Mouse (Mus musculus) neural tube, embryonic 11.5 days (tissue): ENCODE measurements around the gene Zfp978. TPM values are rescaled to one million over a fixed set of nuclear protein-coding genes. Genes with fewer than 3 reads are reported as not detected.
A peak's percentile ranks its signal among the peaks of the same experiment; 100 is the strongest.
"Not testable (repeated sequence)": the region's sequence is repeated elsewhere in the genome, so short reads cannot be mapped to it uniquely, and the experiment has no call there.

Source experiments
- ATAC-seq: fragments of 200-750 bp; cut with Nextera tagmentation; 2 replicates; pipeline ENCODE4 v1.8.0; 2017; ENCODE audit warnings: moderate number of reproducible peaks, mild to moderate bottlenecking, moderate TSS enrichment, moderate library complexity; ENCODE audit not compliant: insufficient read depth, low FRiP score, low TSS enrichment
- DNase-seq: peaks from one replicate; pipeline ENCODE4 v3.0.0-alpha.2; 2015; ENCODE audit warnings: low spot score
- H3K27ac ChIP-seq: fragments of 300-500 bp; sonication (generic); 2 replicates; pipeline ENCODE4 v1.5.1; 2014; ENCODE audit warnings: low read depth, mild to moderate bottlenecking, low read length
- H3K27me3 ChIP-seq: fragments of 300-500 bp; sonication (generic); 2 replicates; pipeline ENCODE4 v1.6.1; 2014; ENCODE audit warnings: mild to moderate bottlenecking, low read length, mixed read lengths; ENCODE audit not compliant: control insufficient read depth, insufficient read depth
- H3K36me3 ChIP-seq: fragments of 300-500 bp; sonication (generic); 2 replicates; pipeline ENCODE4 v1.6.1; 2014; ENCODE audit warnings: mild to moderate bottlenecking, low read length, moderate library complexity, mixed read lengths; ENCODE audit not compliant: control insufficient read depth, insufficient read depth
- H3K4me1 ChIP-seq: fragments of 300-500 bp; sonication (generic); 2 replicates; pipeline ENCODE4 v1.6.1; 2014; ENCODE audit warnings: low read length, mixed read lengths; ENCODE audit not compliant: control insufficient read depth, insufficient read depth
- H3K4me2 ChIP-seq: fragments of 300-500 bp; sonication (generic); 2 replicates; pipeline ENCODE4 v1.6.1; 2014; ENCODE audit warnings: low read depth, mild to moderate bottlenecking, moderate library complexity
- H3K4me3 ChIP-seq: fragments of 300-500 bp; sonication (generic); 2 replicates; pipeline ENCODE4 v1.5.1; 2014; ENCODE audit warnings: low read depth, low read length
- H3K9ac ChIP-seq: fragments of 300-500 bp; sonication (generic); 2 replicates; pipeline ENCODE4 v1.6.1; 2014; ENCODE audit warnings: mild to moderate bottlenecking, low read length
- H3K9me3 ChIP-seq: fragments of 300-500 bp; sonication (generic); 2 replicates; pipeline ENCODE4 v1.6.1; 2016; ENCODE audit warnings: low read length; ENCODE audit not compliant: control insufficient read depth
- WGBS: fragments of 180-500 bp; shearing (Covaris S2); extraction: QIAGEN DNeasy Blood & Tissue Kit; methylation state at CpG from one replicate; pipeline ENCODE4 v1.1.7; 2014; 5-methylcytosine and 5-hydroxymethylcytosine counted together
- polyA plus RNA-seq: library from polyadenylated mRNA; unstranded; fragments of >200 nt; fragmentation: Nextera tagmentation; extraction: Ambion mirVana; gene quantifications from 2 replicates; pipeline ENCODE4 v1.2.1, GENCODE M21; 2014

The Zfp978 gene
- polyA plus RNA-seq = 0.28 TPM in 1 of 2 replicates, not detected in the other

DNA sequence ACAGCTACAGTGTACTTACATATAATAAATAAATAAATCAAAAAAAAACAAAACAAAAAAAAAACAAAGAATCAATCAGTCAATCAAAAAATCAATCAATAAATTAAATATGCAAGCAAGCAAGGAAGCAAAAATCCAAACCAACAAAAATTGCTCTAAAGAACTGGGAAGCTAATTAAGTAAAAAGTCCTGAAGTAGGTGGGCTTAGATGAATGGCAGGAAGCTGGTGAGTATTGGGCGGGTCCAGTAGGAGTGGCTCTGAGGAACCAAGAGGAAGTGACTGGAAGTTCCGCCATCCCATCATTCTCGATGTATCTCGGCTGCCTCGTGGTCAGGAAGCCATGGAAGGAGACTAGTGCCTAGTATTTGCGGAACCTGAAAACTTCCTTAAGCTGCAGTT is at the start of gene Zfp978:
Zfp978 (plus strand) TSS at position 301 of the 400 bp plus-strand sequence.
- not testable (repeated sequence) for H3K4me2 ChIP-seq, H3K4me3 ChIP-seq, H3K9me3 ChIP-seq, H3K27ac ChIP-seq, ATAC-seq, H3K4me1 ChIP-seq, H3K27me3 ChIP-seq, DNase-seq, H3K36me3 ChIP-seq, H3K9ac ChIP-seq
- WGBS = no CpG with 5 or more reads among the region's 6 CpGs

DNA sequence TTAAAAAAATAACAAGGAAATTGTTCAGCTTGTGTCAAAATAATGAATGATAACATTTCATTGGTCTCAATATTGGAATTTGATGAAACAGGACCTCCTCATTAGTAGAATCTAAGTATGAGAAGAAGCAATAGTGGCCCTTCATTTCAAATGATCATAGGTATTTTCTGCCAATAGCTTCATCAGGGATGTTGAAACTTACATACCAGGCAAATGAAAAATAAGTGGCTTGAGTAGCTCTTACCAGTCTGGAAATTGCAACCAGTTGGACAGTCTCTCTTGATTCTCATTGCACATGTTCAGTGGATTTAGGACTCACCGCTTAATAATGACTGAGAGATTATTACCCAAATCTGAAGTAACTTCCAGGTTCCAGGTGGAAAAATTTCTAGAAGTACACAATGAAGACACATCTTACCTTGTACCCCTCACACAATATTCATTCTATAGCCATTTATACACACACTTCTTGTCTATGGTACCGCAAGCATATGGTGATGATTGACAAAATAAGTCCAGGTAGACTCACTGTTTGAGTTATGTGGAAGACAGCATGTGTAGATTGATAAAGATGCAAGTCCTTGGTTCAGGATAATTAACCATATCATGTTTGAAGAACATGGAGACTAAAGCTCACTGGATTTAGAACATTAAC is 25.9 kb upstream of the Zfp978 start:
- ATAC-seq (peak; percentile 45), DNase-seq (peak; percentile 4)
- H3K4me2 ChIP-seq, H3K9ac ChIP-seq, H3K36me3 ChIP-seq, H3K4me3 ChIP-seq, H3K27ac ChIP-seq, H3K4me1 ChIP-seq, H3K27me3 ChIP-seq: not testable (repeated sequence)
- peaks cover 34% of the 10 kb centered on the region for H3K9me3 ChIP-seq
- 93% methylated on average over 2 of the region's 2 CpGs for WGBS

DNA sequence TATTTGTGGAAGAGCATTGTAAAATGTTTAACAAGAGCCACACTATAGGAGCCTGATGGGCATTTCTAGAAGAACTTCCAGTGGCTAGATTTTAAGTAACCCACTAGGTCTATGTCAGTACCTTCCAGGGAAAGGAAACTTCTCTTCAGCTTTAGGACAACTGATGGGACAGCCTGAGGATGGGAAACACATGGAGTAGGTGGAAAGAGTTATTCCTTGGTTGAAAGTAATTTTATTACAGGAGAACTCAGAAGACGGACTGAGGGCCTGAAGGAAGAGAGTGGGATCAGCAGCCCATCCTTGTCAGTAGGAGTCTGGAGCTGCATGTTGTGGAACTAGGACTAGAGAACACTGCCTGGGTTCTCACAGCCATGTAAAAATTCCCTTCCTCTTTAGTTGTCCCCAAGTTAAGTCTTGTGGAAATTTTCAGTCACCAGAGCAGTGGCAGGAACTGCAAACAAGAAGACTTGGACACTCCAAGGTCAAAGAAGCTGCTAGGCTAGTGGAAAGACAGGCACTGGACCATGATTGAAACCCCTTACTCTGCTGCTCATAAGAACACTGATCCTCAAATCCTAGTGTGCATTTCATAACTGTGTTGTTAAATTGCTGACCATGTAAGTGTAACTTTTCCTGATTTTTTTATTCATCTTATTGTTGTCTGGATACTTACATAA is 25.3 kb upstream of the Zfp978 start:
- not testable (repeated sequence) for H3K4me1 ChIP-seq, H3K27me3 ChIP-seq, H3K27ac ChIP-seq, H3K9ac ChIP-seq, H3K36me3 ChIP-seq, DNase-seq, H3K4me3 ChIP-seq, H3K4me2 ChIP-seq
- WGBS = 50% methylated on average over 1 of the region's 1 CpGs
- peaks cover 36% of the 10 kb centered on the region for H3K9me3 ChIP-seq
- ATAC-seq = peak; percentile 39

DNA sequence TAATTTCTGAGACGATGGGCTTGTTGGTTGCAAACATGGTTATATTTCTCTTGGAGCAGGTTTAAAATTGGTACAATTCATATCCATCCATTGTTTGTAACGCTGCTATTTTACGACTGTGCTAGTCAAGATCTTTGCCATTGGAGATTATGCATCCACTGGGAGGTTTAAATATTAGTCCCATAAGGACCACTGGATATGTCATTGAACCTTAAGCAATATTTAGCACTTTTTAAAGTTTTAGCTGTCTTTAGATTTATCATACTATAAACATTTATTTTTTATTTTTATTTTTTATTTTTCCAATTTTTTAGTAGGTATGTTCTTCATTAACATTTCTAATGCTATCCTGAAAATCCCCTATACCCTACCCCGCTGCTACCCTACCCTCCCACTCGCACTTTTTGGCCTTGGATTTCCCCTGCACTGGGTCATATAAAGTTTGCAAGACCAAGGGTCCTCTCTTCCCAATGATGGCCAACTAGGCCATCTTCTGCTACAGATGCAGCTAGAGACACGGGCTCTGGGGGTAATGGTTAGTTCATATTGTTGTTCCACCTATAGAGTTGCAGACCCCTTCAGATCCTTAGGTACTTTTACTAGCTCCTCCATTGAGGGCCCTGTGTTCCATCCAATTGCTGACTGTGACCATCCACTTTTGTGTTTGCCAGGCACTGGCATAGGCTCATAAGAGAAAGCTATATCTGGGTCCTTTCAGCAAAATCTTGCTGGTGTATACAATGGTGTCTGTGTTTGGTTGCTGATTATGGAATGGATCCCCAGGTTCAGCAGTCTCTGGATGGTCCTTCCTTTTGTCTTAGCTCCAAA is 24.5 kb upstream of the Zfp978 start:
- WGBS = 73% methylated on average over 6 of the region's 6 CpGs
- peak; percentile 11 for DNase-seq
- peak; percentile 76 for ATAC-seq

DNA sequence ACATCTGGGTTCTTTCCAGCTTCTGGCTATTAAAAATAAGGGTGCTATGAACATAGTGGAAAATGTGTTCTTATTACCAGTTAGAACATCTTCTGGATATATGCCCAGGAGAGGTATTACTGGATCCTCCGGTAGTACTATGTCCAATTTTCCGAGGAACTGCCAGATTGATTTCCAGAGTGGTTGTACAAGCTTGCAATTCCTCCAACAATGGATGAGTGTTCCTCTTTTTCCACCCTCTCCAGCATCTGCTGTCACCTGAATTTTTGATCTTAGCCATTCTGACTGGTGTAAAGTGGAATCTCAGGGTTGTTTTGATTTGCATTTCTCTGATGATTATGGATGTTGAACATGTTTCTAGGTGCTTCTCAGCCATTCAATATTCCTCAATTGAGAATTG is 23.6 kb upstream of the Zfp978 start:
- not testable (repeated sequence) for H3K4me3 ChIP-seq, DNase-seq
- WGBS = 88% methylated on average over 2 of the region's 2 CpGs

More for the DNA sequence above, 24.5 kb upstream of the Zfp978 start:
- H3K9me3 ChIP-seq = peaks cover 36% of the 10 kb centered on the region
- not testable (repeated sequence) for H3K4me3 ChIP-seq, H3K9ac ChIP-seq, H3K36me3 ChIP-seq, H3K27ac ChIP-seq, H3K4me2 ChIP-seq, H3K4me1 ChIP-seq, H3K27me3 ChIP-seq

DNA sequence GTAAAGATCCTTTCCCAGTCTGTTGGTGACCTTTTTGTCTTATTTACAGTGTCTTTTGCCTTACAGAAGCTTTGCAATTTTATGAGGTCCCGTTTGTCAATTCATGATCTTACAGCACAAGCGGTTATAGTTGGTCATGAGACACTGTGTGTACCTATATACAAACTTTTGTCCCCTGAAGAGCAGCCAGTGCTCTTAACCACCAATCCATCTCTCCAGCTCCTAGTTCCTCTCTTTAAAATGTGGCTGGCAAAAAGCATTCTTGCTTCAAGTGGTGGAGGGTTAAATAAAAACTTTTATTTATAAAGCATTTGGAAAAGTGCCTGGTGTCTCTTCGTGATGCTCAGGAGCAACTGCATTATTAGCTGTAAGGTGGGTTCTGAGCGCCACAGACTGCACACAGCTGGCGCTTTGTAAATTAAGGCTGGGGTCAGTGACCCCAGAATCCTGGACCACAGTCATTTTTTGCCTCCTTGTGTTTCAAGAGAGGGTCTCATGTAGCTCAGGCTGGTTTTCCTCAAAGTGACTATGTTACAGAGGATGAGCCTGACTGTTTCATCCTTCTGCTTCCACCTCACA is 23.0 kb upstream of the Zfp978 start:
- no peaks in the 10 kb centered on the region for H3K27me3 ChIP-seq
- no peaks in the 10 kb centered on the region for H3K4me1 ChIP-seq
- no peak overlapping the region for H3K9ac ChIP-seq
- H3K36me3 ChIP-seq = no peaks in the 10 kb centered on the region
- no peak overlapping the region for H3K4me3 ChIP-seq
- H3K4me2 ChIP-seq = no peak overlapping the region
- 76% methylated on average over 5 of the region's 5 CpGs for WGBS
- DNase-seq (peak; percentile 6), ATAC-seq (peak; percentile 7; the same call in 1 of the 2 replicates)
- H3K27ac ChIP-seq = no peak overlapping the region
- H3K9me3 ChIP-seq = peaks cover 40% of the 10 kb centered on the region

More for the DNA sequence above, 23.6 kb upstream of the Zfp978 start:
- not testable (repeated sequence) for H3K27me3 ChIP-seq, H3K4me2 ChIP-seq, H3K36me3 ChIP-seq, H3K4me1 ChIP-seq, H3K9ac ChIP-seq, H3K27ac ChIP-seq, ATAC-seq
- peaks cover 36% of the 10 kb centered on the region for H3K9me3 ChIP-seq

DNA sequence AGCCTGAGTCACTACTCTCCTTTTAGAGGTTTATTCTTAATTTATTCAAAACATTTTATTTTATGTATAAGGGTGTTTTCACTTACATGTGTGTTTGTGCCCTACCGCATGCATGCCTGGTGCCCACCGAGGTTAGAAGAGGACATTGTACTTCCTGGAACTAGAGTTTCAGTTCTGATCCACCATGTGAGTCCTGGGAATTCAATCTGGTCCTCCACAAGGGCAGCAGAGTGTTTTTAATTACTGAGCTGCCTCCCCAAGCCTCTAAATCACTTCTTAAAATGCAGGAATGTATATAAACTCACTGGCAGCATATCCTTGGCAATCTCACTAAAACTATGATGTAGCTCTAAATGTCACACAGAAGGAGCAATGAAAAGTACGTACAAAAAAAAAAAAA is 22.4 kb upstream of the Zfp978 start:
- peaks cover 45% of the 10 kb centered on the region for H3K9me3 ChIP-seq
- H3K27ac ChIP-seq, H3K4me3 ChIP-seq, DNase-seq, H3K9ac ChIP-seq, H3K27me3 ChIP-seq, H3K4me2 ChIP-seq, H3K36me3 ChIP-seq, ATAC-seq, H3K4me1 ChIP-seq: not testable (repeated sequence)
- WGBS = 84% methylated on average over 3 of the region's 3 CpGs

DNA sequence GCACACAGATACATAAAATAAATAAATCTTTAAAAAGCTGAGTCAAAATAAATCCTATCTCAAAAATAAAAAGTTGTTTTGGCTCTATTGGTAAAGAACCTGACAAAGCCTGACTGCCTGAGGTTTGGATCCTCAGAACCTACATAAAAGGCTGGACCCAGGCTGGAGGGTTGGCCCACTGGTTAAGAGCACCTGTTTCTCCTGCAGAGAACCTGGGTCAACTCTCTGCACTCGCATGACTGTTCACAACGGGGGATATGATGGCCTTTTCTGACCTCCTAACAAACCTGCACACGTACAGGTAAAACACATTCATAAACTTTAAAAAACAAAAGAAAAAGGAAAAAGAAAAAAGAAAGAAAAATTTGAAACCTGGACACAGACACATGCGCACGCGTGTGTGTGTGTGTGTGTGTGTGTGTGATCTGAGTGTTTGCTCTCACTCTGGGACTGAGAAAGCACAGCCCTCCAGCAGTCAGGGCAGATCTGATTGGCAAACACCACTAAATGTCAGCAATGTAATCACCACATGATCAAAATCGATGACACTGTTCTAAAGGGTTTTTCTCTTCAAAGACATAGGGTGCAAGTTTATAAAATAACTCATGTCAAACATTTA is 21.4 kb upstream of the Zfp978 start:
- H3K9me3 ChIP-seq = peaks cover 47% of the 10 kb centered on the region
- not testable (repeated sequence) for H3K9ac ChIP-seq, H3K4me1 ChIP-seq, H3K4me2 ChIP-seq, H3K36me3 ChIP-seq, ATAC-seq, H3K27ac ChIP-seq, H3K27me3 ChIP-seq, H3K4me3 ChIP-seq
- peak; percentile 6 for DNase-seq
- WGBS = 77% methylated on average over 7 of the region's 7 CpGs
